Mouse (Mus musculus): Measurements from ENCODE around the gene Gnpnat1. TPM values are rescaled to one million over a fixed set of nuclear protein-coding genes. Genes with fewer than 3 reads are reported as not detected.

Gene Gnpnat1
- polyA plus RNA-seq (2021; fragmentation: Nextera tagmentation) = 11.1 and 12.9 TPM in 2 replicates
- long read RNA-seq, experiment 1, transcript Gnpnat1-201 (6 exons, 2,788 nt) = major isoform, 26 of 30 reads
- long read RNA-seq, experiment 1, partial matches to known transcripts = 0 of 30 reads
- long read RNA-seq, experiment 1, other reads (novel, unspliced or antisense) = 4 of 30 reads
- long read RNA-seq, experiment 2, transcript Gnpnat1-201 (6 exons, 2,788 nt) = major isoform, 97 of 116 reads
- long read RNA-seq, experiment 2, partial matches to known transcripts = 0 of 116 reads
- long read RNA-seq, experiment 2, other reads (novel, unspliced or antisense) = 16 of 116 reads

DNA sequence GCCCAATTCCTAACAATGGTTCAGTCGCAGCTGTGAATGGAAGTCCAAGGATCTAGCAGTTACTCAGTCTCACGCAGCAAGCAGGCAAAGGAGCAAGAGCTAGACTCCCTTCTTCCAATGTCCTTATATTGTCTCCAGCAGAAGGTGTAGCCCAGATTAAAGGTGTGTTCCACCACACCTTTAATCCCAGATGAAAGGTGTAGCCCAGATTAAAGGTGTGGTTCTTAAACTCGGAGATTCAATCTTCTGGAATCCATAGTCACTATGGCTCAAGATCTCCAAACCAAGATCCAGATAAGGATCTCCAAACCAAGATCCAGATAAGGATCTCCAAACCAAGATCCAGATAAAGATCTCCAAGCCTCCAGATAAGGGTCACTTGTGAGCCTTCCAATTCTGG lies at the start of gene Gnpnat1:
Gene Gnpnat1, minus strand, starts transcription at position 101 of the 400 bp plus-strand sequence.

DNA sequence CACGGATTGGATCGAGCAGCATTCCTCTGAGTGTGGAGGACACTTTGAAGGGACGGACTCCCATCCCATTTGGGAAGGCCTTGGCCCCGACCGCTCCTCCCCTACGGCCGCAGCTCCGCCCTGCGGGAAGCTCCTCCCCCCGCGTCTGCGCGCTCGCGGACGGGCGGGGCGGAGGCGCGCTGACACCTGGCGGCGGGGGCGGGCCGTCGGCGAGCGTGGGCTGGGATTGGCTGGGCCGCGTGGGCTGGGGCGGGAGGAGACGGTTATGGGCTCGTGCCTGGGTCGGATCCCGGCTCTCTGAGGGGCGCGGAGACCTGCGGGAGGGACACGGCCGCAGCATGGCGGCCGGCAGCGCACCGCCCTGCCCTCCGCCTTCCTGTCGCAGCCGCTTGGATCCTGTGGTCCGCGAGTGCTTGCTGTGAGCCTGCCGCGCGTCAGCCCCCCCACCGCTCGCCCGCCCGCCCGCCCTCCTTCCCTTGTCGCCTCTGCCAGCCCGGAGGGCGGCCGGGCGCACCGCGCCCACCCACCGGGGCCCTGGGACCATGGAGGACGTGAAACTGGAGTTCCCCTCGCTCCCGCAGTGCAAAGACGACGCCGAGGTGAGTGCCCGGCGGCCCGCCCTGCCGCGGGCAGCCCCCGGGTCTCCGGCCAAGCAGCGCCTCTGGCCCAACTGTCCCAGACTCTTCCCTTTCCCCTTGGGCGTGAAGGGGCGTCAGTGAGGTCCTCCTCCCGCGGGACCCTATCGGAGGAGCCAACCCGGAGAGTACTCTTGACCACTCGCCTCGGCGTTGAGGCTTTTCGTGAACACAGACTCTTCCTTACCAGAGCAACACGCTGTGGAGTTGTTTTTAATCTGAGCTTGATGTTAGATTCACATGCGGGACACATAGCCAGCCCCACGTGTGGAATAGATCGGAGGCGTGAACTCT lies 53.5 kb downstream of the Gnpnat1 start, which contains the start of gene Styx:
Gene Styx, plus strand, starts transcription at position 163 of the 929 bp plus-strand sequence.

DNA sequence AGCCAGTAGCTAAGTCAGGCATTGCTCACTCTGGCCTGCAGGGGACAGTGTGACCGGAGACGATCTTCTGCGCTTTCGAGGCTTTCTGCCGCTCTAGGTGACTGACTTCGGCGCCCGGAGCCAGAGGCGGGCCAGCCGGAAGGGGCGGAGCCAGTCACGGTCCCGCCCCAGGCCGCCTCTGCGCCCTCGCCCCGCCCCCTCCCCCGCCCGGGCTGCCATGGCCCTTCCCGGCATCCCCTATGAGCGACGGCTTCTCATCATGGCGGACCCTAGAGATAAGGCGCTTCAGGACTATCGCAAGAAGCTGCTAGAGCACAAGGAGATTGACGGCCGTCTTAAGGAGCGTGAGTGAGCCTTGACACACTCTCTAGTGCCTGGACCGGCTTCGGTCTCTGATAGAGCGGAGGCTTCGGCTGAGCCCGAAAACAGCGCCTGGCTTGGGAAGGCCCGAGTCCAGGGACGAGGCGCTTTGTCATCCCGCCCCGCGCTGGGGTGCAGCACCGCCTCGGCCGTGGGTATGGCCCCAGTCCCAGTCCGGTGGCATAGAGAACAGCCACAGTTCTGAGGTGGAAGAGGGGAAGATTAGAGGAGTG lies 75.0 kb downstream of the Gnpnat1 start, which contains the start of gene Psmc6:
Gene Psmc6, plus strand, starts transcription at position 200 of the 593 bp plus-strand sequence.

Small RNA genes lying within 50 kb of the gene (microRNA-seq; reads per million reads assigned to microRNA genes)
- gene Gm25353 = not detected

Other genes starting within 250 kb of the Gnpnat1 start
- 3.5 TPM in 2 replicates for gene Gpr137c, start 185.2 kb downstream of the Gnpnat1 start, polyA plus RNA-seq (2021; fragmentation: Nextera tagmentation)
- 23.6 and 26.9 TPM in 2 replicates for gene Txndc16, start 184.6 kb downstream of the Gnpnat1 start, polyA plus RNA-seq (2021; fragmentation: Nextera tagmentation)
- gene Ero1l, start 86.1 kb downstream of the Gnpnat1 start, polyA plus RNA-seq (2021; fragmentation: Nextera tagmentation) = 8.5 and 12.2 TPM in 2 replicates
- gene Psmc6, start 75.1 kb downstream of the Gnpnat1 start, polyA plus RNA-seq (2021; fragmentation: Nextera tagmentation) = 100 and 101 TPM in 2 replicates
- 14.1 and 23.1 TPM in 2 replicates for gene Styx, start 53.8 kb downstream of the Gnpnat1 start, polyA plus RNA-seq (2021; fragmentation: Nextera tagmentation)
- gene Fermt2, start 125.2 kb upstream of the Gnpnat1 start, polyA plus RNA-seq (2021; fragmentation: Nextera tagmentation) = 100 and 138 TPM in 2 replicates

Measured in layer of hippocampus, adult 6 months (tissue).